Mouse (Mus musculus) neural tube, embryonic 15.5 days (tissue): ENCODE data around the gene Tmigd3. TPM values are rescaled to one million over a fixed set of nuclear protein-coding genes. Genes with fewer than 3 reads are reported as not detected.

ENCODE experiments used
- ATAC-seq: fragments of 200-750 bp; cut with Nextera tagmentation; 2 replicates; pipeline ENCODE4 v1.8.0; 2017; ENCODE audit warnings: mild to moderate bottlenecking, moderate TSS enrichment, moderate library complexity; ENCODE audit not compliant: low FRiP score
- H3K27ac ChIP-seq: fragments of 300-500 bp; sonication (generic); replicated peaks from 2 replicates; pipeline ENCODE4 v1.5.1; 2015; ENCODE audit warnings: mild to moderate bottlenecking, inconsistent platforms
- H3K27me3 ChIP-seq: fragments of 300-500 bp; sonication (generic); replicated peaks from 2 replicates; pipeline ENCODE4 v1.6.1; 2015; ENCODE audit warnings: inconsistent platforms
- H3K36me3 ChIP-seq: fragments of 300-500 bp; sonication (generic); 2 replicates; pipeline ENCODE4 v1.6.1; 2015; ENCODE audit warnings: inconsistent platforms
- H3K4me1 ChIP-seq: fragments of 300-500 bp; sonication (generic); 2 replicates; pipeline ENCODE4 v1.6.1; 2015; ENCODE audit warnings: inconsistent platforms
- H3K4me2 ChIP-seq: fragments of 300-500 bp; sonication (generic); 2 replicates; pipeline ENCODE4 v1.6.1; 2015; ENCODE audit warnings: inconsistent platforms, mild to moderate bottlenecking, moderate library complexity
- H3K4me3 ChIP-seq: fragments of 300-500 bp; sonication (generic); replicated peaks from 2 replicates; pipeline ENCODE4 v1.5.1; 2015; ENCODE audit warnings: mild to moderate bottlenecking, inconsistent platforms
- H3K9ac ChIP-seq: fragments of 300-500 bp; sonication (generic); replicated peaks from 2 replicates; pipeline ENCODE4 v1.6.1; 2015; ENCODE audit warnings: mild to moderate bottlenecking, inconsistent platforms
- H3K9me3 ChIP-seq: fragments of 300-500 bp; sonication (generic); replicated peaks from 2 replicates; pipeline ENCODE4 v1.6.1; 2016; ENCODE audit warnings: inconsistent platforms
- WGBS: fragments of 180-500 bp; shearing (Covaris S2); methylation state at CpG from one replicate; pipeline ENCODE4 v1.1.7; 2015; ENCODE audit warnings: mixed read lengths; 5-methylcytosine and 5-hydroxymethylcytosine counted together
- polyA plus RNA-seq: library from polyadenylated mRNA; unstranded; fragments of >200 nt; fragmentation: Nextera tagmentation; extraction: Ambion mirVana; gene quantifications from 2 replicates; pipeline ENCODE4 v1.2.1, GENCODE M21; 2015

Tmigd3 gene
- not detected in 2 replicates for polyA plus RNA-seq

GRCm38 (mm10) chr3:105870558-105870957 lies at the start of gene Tmigd3, which contains the start of gene Adora3:
Gene Tmigd3 (plus strand): TSS chr3:105870903.
Gene Adora3 (plus strand): TSS chr3:105870858.
- WGBS, result 90% methylated on average over 3 of the region's 3 CpGs
- Histone ChIP-seq H3K36me3 (no peaks in the 10 kb centered on the region), H3K9ac (no peak within 1 kb of the TSS)

GRCm38 (mm10) chr3:105821504-105821903 lies 49.2 kb upstream of the Tmigd3 start:
- H3K4me3 ChIP-seq, result no peak overlapping the region
- no peaks in the 10 kb centered on the region for H3K36me3 ChIP-seq
- no peak overlapping the region for H3K9ac ChIP-seq
- 96% methylated on average over 3 of the region's 3 CpGs for whole genome bisulfite sequencing
- H3K9me3 ChIP-seq, result no peaks in the 10 kb centered on the region
- H3K4me1 ChIP-seq, result no peaks in the 10 kb centered on the region
- H3K27ac ChIP-seq, result no peak overlapping the region
- H3K4me2 ChIP-seq, result no peak overlapping the region
- H3K27me3 ChIP-seq, result no peaks in the 10 kb centered on the region
- ATAC-seq, result no peak

More at GRCm38 (mm10) chr3:105870558-105870957, at the start of gene Tmigd3, which contains the start of gene Adora3:
- no peak for ATAC-seq
- Histone ChIP-seq H3K4me1 (0 out of 2 replicates have a peak, but pooled peaks cover 2% of the 10 kb centered on the region), H3K4me3 (no peak within 1 kb of the TSS), H3K9me3 (no peaks in the 10 kb centered on the region), H3K27ac (no peak within 1 kb of the TSS), H3K27me3 (no peaks in the 10 kb centered on the region), H3K4me2 (no peak within 1 kb of the TSS)

DNA sequence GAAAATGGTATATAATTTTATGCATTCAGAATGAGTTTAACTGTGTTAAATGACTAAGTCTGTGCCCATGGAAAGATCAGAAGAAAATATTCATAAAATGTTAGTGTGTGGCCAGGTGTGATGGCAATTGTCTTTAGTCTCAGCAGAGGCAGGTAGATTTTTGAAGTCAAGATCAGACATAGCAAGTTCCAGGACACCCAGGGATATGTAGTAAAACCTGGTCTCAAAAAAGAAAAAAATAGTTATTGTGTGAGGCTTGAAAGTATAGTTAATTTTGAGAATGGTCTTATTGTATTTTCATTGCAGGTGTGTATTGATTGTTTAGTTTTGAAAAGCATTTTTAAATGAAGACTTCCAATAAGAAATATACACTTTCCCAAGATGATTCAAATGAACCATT lies 47.1 kb upstream of the Tmigd3 start:
- no peak for ATAC-seq
- no peaks in the 10 kb centered on the region for H3K27me3 ChIP-seq
- no peak overlapping the region for H3K4me2 ChIP-seq
- no peaks in the 10 kb centered on the region for H3K4me1 ChIP-seq
- no peak overlapping the region for H3K27ac ChIP-seq
- H3K4me3 ChIP-seq, result no peak overlapping the region
- H3K36me3 ChIP-seq, result no peaks in the 10 kb centered on the region
- no peaks in the 10 kb centered on the region for H3K9me3 ChIP-seq
- H3K9ac ChIP-seq, result no peak overlapping the region

DNA sequence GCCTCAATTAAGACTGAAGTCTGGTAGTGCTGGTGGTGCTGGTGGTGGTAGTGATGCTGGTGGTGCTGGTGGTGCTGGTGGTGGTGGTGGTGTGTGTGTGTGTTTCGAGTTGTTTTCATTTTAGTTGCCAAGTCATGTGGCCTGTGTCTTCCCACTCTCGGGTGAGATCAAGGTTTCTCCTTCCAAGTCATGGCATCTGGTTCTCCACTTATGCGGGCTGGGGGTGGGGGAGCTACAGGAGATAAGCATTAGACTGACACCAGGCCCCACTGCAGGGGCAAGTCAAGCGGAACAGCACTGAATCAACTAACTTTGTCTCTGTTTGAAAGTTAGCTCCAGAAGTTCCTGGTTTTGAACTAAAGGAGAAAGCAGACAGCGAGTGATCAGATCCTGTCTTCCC lies 46.6 kb upstream of the Tmigd3 start:
- H3K36me3 ChIP-seq, result no peaks in the 10 kb centered on the region

DNA sequence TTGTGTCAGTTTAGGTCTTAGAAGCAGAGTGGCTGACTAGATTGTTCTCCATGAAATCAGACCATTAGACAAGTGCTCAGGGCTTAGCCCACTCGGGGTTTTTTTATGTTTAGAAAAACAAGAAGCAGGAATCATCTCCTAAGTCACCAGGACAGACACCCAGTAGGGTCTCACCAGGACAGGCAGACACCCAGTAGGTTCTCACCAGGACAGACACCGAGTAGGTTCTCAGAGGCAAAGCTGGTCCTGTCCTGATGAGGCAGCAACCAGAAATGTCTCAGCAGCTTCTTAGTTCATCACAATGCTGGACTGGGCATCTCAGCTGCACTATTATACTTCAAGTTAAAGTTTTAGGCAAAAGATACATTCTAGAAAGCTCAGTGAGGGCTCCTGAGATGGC lies 46.0 kb upstream of the Tmigd3 start:
- 59% methylated on average over 2 of the region's 2 CpGs for WGBS
- H3K27me3 ChIP-seq, result no peaks in the 10 kb centered on the region
- no peak overlapping the region for H3K4me3 ChIP-seq
- H3K4me1 ChIP-seq, result no peaks in the 10 kb centered on the region
- no peak overlapping the region for H3K4me2 ChIP-seq
- H3K27ac ChIP-seq, result no peak overlapping the region
- no peak for ATAC-seq
- no peak overlapping the region for H3K9ac ChIP-seq
- no peaks in the 10 kb centered on the region for H3K9me3 ChIP-seq
- H3K36me3 ChIP-seq, result no peaks in the 10 kb centered on the region

More for the DNA sequence above, 46.6 kb upstream of the Tmigd3 start:
- WGBS, result 73% methylated on average over 5 of the region's 5 CpGs
- Histone ChIP-seq H3K27ac (no peak overlapping the region), H3K9ac (no peak overlapping the region), H3K4me3 (no peak overlapping the region), H3K27me3 (no peaks in the 10 kb centered on the region), H3K4me2 (no peak overlapping the region), H3K4me1 (no peaks in the 10 kb centered on the region), H3K9me3 (no peaks in the 10 kb centered on the region)
- ATAC-seq, result no peak

DNA sequence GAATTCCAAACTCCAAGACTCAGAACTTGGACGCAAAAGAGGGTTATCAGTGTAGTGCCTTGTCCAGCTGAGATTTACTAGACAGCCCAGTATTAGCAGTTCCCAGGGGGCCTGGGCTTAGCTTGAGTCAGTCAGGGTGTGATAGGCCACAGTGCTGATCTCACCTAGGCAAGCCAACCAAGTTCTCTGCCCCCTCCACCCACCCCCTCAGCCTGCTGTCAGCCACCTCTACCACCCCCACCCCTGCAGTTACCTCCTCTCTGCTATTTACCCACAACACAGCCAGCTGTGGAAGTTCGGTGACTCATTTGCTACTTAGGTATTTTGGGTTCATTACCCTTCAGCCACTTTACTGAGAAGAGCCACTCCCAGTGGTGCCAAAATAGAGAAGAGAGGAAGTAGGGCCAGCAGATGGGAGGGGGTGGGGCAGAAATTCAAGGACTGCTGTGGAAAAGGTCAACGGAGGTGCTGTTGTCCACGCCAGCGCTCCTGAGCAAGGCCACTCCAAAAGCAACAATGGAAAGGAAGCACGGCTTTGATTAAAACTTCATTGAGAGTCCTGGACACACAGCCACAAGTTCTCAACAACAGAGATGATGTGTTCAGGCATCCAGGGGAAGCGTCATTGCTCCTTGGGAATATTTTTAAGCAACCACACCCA lies 45.1 kb upstream of the Tmigd3 start:
- Histone ChIP-seq H3K4me3 (no peak overlapping the region), H3K27me3 (no peaks in the 10 kb centered on the region), H3K9ac (no peak overlapping the region), H3K9me3 (no peaks in the 10 kb centered on the region), H3K27ac (no peak overlapping the region), H3K4me1 (no peaks in the 10 kb centered on the region), H3K36me3 (no peaks in the 10 kb centered on the region), H3K4me2 (no peak overlapping the region)
- 72% methylated on average over 7 of the region's 7 CpGs for WGBS
- ATAC-seq, result no peak

DNA sequence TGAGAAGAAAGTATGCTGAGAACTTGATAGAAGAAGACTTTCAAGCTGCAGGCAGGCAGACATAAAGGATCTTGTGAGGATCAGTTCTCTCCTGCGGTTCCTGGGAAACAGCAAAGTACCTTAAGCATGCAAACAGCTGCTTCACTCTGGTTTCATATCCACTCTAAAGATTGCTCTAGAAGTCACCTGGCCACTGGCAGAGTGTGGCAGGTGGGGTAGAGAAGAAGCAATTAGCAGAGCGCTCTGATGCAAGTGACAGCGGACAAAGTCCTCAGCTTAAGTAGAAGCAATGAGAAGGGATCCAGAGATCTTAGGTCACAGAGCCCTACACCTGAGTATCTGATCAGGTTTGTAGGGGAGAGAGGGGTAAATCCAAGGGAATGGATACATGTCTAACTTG lies 39.1 kb upstream of the Tmigd3 start:
- ATAC-seq, result no peak
- H3K36me3 ChIP-seq, result no peaks in the 10 kb centered on the region
- no peaks in the 10 kb centered on the region for H3K9me3 ChIP-seq
- WGBS, result 95% methylated on average over 3 of the region's 3 CpGs
- H3K4me3 ChIP-seq, result no peak overlapping the region
- H3K27me3 ChIP-seq, result no peaks in the 10 kb centered on the region
- no peaks in the 10 kb centered on the region for H3K4me1 ChIP-seq
- no peak overlapping the region for H3K27ac ChIP-seq
- H3K9ac ChIP-seq, result no peak overlapping the region
- H3K4me2 ChIP-seq, result no peak overlapping the region

DNA sequence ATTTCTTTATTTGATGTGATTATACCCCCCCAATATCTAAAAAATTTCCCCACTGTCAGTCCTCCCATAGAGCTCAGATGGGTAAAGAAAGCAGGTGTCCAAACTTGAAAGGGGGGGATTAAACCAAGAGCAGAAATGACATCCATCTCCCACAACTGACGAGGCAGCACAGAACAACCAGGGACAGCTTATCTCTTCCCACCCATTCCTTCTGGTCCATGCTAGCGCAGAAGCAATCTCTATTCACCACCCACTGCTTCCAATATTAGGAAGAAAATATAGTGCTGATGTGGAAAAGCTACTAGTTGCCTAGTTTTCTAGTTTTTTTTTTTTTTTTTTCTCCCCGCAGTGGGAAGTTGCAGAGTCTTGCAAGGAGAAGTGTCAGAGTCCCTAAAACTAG lies 34.8 kb upstream of the Tmigd3 start:
- Histone ChIP-seq H3K4me1 (no peaks in the 10 kb centered on the region), H3K9ac (no peak overlapping the region), H3K36me3 (no peaks in the 10 kb centered on the region), H3K27me3 (no peaks in the 10 kb centered on the region), H3K4me3 (no peak overlapping the region), H3K9me3 (no peaks in the 10 kb centered on the region), H3K27ac (no peak overlapping the region), H3K4me2 (no peak overlapping the region)
- 65% methylated on average over 3 of the region's 3 CpGs for WGBS
- no peak for ATAC-seq

DNA sequence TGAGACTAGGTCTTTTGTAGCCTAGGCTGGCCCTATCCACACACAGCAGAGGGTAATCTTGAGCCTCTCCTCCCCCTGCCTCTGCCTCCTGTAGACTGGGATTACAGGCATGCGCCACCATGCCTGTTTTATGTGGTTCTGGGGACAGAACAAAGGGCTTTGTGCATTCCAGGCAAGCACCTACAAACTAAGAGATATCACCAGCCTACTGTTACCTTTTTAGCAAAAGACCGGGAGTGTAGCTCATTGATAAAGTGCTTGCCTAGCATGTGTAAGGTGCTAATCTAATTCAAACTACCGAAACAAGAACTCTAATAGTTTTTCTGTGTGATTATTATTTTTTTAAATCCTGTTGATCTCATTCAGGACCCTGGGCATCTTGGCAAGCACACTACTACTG lies 33.8 kb upstream of the Tmigd3 start:
- ATAC-seq, result no peak
- H3K27me3 ChIP-seq, result no peaks in the 10 kb centered on the region

GRCm38 (mm10) chr3:105838655-105839054 lies 32.0 kb upstream of the Tmigd3 start:
- Histone ChIP-seq H3K9ac (no peak overlapping the region), H3K27me3 (no peaks in the 10 kb centered on the region), H3K4me2 (no peak overlapping the region), H3K27ac (no peak overlapping the region), H3K36me3 (no peaks in the 10 kb centered on the region), H3K4me1 (no peaks in the 10 kb centered on the region), H3K9me3 (no peaks in the 10 kb centered on the region), H3K4me3 (no peak overlapping the region)
- ATAC-seq, result no peak
- WGBS, result 85% methylated on average over 3 of the region's 3 CpGs

More for the DNA sequence above, 33.8 kb upstream of the Tmigd3 start:
- no peak overlapping the region for H3K4me2 ChIP-seq
- H3K9me3 ChIP-seq, result no peaks in the 10 kb centered on the region
- no peak overlapping the region for H3K9ac ChIP-seq
- WGBS, result 94% methylated on average over 3 of the region's 3 CpGs
- no peak overlapping the region for H3K4me3 ChIP-seq
- no peak overlapping the region for H3K27ac ChIP-seq
- no peaks in the 10 kb centered on the region for H3K4me1 ChIP-seq
- H3K36me3 ChIP-seq, result no peaks in the 10 kb centered on the region

GRCm38 (mm10) chr3:105839836-105840235 lies 30.9 kb upstream of the Tmigd3 start:
- WGBS, result 90% methylated on average over 4 of the region's 4 CpGs

DNA sequence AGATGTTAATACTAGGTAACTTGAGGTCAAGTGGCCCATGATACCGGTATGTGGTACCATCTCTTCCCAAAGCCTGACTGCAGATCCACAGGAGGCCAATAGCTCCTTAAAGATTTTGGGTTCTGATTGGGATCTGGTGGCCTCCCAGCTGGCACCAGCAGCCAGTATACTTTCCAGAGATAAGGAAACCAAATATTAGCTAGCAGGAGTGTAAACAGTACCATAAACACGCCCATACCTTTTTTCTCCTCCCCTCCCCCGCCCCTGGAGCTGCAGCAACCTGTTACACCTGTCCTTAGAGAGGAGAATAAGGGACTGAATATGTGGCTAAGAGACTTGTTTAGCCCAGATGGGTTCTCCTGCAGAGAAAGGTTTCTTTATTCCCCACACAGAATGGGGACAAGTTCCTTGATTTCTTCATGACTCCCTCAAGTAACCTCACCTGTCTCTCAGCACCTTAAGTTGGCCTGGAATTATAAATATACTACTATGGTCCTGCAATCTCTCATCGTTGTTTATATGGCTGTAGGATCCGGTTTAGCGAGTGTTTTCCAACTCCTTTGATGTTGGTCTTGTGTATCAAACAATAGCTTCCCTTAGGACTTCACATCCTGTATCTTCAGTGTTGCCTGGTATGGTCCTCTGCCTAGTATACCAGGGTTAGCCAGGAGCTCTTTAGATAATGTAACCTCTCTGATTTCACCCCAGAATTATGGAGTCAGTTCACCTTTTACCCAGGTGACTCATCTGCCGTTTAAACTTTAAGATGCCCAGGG lies 24.2 kb upstream of the Tmigd3 start:
- no peaks in the 10 kb centered on the region for H3K4me1 ChIP-seq
- H3K4me2 ChIP-seq, result no peak overlapping the region
- no peaks in the 10 kb centered on the region for H3K27me3 ChIP-seq
- H3K36me3 ChIP-seq, result no peaks in the 10 kb centered on the region
- no peaks in the 10 kb centered on the region for H3K9me3 ChIP-seq
- H3K4me3 ChIP-seq, result no peak overlapping the region
- no peak overlapping the region for H3K9ac ChIP-seq
- no peak for ATAC-seq
- H3K27ac ChIP-seq, result no peak overlapping the region
- 72% methylated on average over 7 of the region's 7 CpGs for WGBS

More at GRCm38 (mm10) chr3:105839836-105840235, 30.9 kb upstream of the Tmigd3 start:
- no peak overlapping the region for H3K27ac ChIP-seq
- H3K4me2 ChIP-seq, result no peak overlapping the region
- H3K9me3 ChIP-seq, result no peaks in the 10 kb centered on the region
- no peak overlapping the region for H3K9ac ChIP-seq
- H3K27me3 ChIP-seq, result no peaks in the 10 kb centered on the region
- no peaks in the 10 kb centered on the region for H3K4me1 ChIP-seq
- no peak for ATAC-seq
- H3K36me3 ChIP-seq, result no peaks in the 10 kb centered on the region
- H3K4me3 ChIP-seq, result no peak overlapping the region
